Mouse (Mus musculus) forebrain, embryonic 10.5 days (tissue): Measurements from ENCODE around the gene Cd80. TPM values are rescaled to one million over a fixed set of nuclear protein-coding genes. Genes with fewer than 3 reads are reported as not detected.

Experiments used
- DNase-seq: peaks from one replicate; pipeline ENCODE4 v3.0.0-alpha.2; 2017; ENCODE audit warnings: low spot score; ENCODE audit errors: extremely low spot score
- H3K27ac ChIP-seq: fragments of 300-500 bp; sonication (generic); 2 replicates; pipeline ENCODE4 v1.5.1; 2016; ENCODE audit warnings: mild to moderate bottlenecking
- H3K27me3 ChIP-seq: fragments of 300-500 bp; sonication (generic); 2 replicates; pipeline ENCODE4 v1.6.1; 2016; ENCODE audit warnings: mild to moderate bottlenecking; ENCODE audit not compliant: poor library complexity, severe bottlenecking
- H3K36me3 ChIP-seq: fragments of 300-500 bp; sonication (generic); replicated peaks from 2 replicates; pipeline ENCODE4 v1.6.1; 2016; ENCODE audit warnings: mild to moderate bottlenecking, moderate library complexity
- H3K4me1 ChIP-seq: fragments of 300-500 bp; sonication (generic); 2 replicates; pipeline ENCODE4 v1.6.1; 2016
- H3K4me3 ChIP-seq: fragments of 300-500 bp; sonication (generic); 2 replicates; pipeline ENCODE4 v1.5.1; 2016; ENCODE audit warnings: mild to moderate bottlenecking, moderate library complexity
- H3K9me3 ChIP-seq: fragments of 300-500 bp; sonication (generic); 2 replicates; pipeline ENCODE4 v1.6.1; 2016; ENCODE audit warnings: mild to moderate bottlenecking, moderate library complexity
- WGBS: fragments of 180-500 bp; shearing (Covaris S2); methylation state at CpG from one replicate; pipeline ENCODE4 v1.1.7; 2016; 5-methylcytosine and 5-hydroxymethylcytosine counted together
- polyA plus RNA-seq: library from polyadenylated mRNA; unstranded; fragments of >200 nt; fragmentation: Nextera tagmentation; extraction: Ambion mirVana; gene quantifications from 2 replicates; pipeline ENCODE4 v1.2.1, GENCODE M21; 2016

Cd80 gene
- 0.32 and 0.61 TPM in 2 replicates for polyA plus RNA-seq

GRCm38 (mm10) chr16:38455511-38456418 is at the start of gene Cd80:
TSS of gene Cd80 (plus strand) at chr16:38455561.
- Histone ChIP-seq H3K36me3 (peaks cover under 1% of the 10 kb centered on the region), H3K27ac (no peak within 1 kb of the TSS), H3K4me1 (peaks cover 18% of the 10 kb centered on the region), H3K9me3 (no peaks in the 10 kb centered on the region), H3K4me3 (no peak within 1 kb of the TSS), H3K27me3 (no peaks in the 10 kb centered on the region; the same call in 1 of the 2 replicates)
- no peak for DNase-seq
- WGBS = 80% methylated on average over 17 of the region's 17 CpGs

- DNase-seq = no peak
- H3K36me3 ChIP-seq = no peaks in the 10 kb centered on the region
- H3K4me1 ChIP-seq = 0 out of 2 replicates have a peak, but pooled peaks cover 3% of the 10 kb centered on the region
- H3K4me3 ChIP-seq = no peak overlapping the region
- no peaks in the 10 kb centered on the region for H3K27me3 ChIP-seq
- H3K9me3 ChIP-seq = no peaks in the 10 kb centered on the region
- 82% methylated on average over 5 of the region's 5 CpGs for WGBS
- no peak overlapping the region for H3K27ac ChIP-seq
Observed at GRCm38 (mm10) chr16:38406293-38406692, 49.1 kb upstream of the Cd80 start.

GRCm38 (mm10) chr16:38406708-38407107 is 48.7 kb upstream of the Cd80 start:
- H3K27ac ChIP-seq = no peak overlapping the region
- H3K9me3 ChIP-seq = no peaks in the 10 kb centered on the region
- H3K4me3 ChIP-seq = no peak overlapping the region
- WGBS = 89% methylated on average over 6 of the region's 6 CpGs
- H3K36me3 ChIP-seq = no peaks in the 10 kb centered on the region
- DNase-seq = no peak
- no peaks in the 10 kb centered on the region for H3K27me3 ChIP-seq
- H3K4me1 ChIP-seq = 0 out of 2 replicates have a peak, but pooled peaks cover 3% of the 10 kb centered on the region

- H3K4me1 ChIP-seq = 0 out of 2 replicates have a peak, but pooled peaks cover 3% of the 10 kb centered on the region
- H3K27me3 ChIP-seq = no peaks in the 10 kb centered on the region
- H3K9me3 ChIP-seq = no peaks in the 10 kb centered on the region
- H3K27ac ChIP-seq = no peak overlapping the region
- no peak for DNase-seq
- H3K4me3 ChIP-seq = no peak overlapping the region
- H3K36me3 ChIP-seq = no peaks in the 10 kb centered on the region
- 38% methylated on average over 5 of the region's 5 CpGs for WGBS
Observed at GRCm38 (mm10) chr16:38407584-38407983, 47.8 kb upstream of the Cd80 start.

GRCm38 (mm10) chr16:38408416-38408815 is 46.9 kb upstream of the Cd80 start:
- H3K4me1 ChIP-seq = 0 out of 2 replicates have a peak, but pooled peaks cover 3% of the 10 kb centered on the region
- no peaks in the 10 kb centered on the region for H3K9me3 ChIP-seq
- no peak overlapping the region for H3K4me3 ChIP-seq
- H3K36me3 ChIP-seq = no peaks in the 10 kb centered on the region
- H3K27ac ChIP-seq = no peak overlapping the region
- no peaks in the 10 kb centered on the region for H3K27me3 ChIP-seq
- WGBS = 89% methylated on average over 8 of the region's 8 CpGs
- no peak for DNase-seq

GRCm38 (mm10) chr16:38414953-38415352 is 40.4 kb upstream of the Cd80 start:
- Histone ChIP-seq H3K36me3 (no peaks in the 10 kb centered on the region), H3K4me3 (no peak overlapping the region), H3K27me3 (no peaks in the 10 kb centered on the region), H3K27ac (no peak overlapping the region), H3K9me3 (no peaks in the 10 kb centered on the region), H3K4me1 (no peaks in the 10 kb centered on the region)
- no peak for DNase-seq
- 85% methylated on average over 7 of the region's 7 CpGs for WGBS

DNA sequence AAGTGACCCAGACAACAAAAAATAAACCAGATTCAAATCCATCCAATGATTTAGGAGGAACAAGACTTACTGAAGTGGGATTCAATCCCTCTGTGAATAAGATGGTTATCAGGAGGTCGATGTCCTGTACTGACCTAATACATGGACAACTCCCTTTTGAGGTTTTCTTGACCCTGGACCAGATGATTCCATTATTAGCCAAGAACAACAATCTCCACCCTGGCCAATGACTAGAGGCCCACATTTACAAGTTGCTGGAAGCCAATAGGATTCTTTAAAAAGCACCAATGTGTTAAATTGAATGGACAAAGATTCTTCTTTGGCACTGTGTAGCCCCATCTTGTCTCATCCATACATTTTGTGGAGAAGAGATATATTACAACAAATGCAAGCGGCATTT is 30.0 kb upstream of the Cd80 start:
- H3K9me3 ChIP-seq = no peaks in the 10 kb centered on the region
- H3K36me3 ChIP-seq = no peaks in the 10 kb centered on the region
- 93% methylated on average over 2 of the region's 2 CpGs for WGBS
- H3K27ac ChIP-seq = no peak overlapping the region
- H3K4me1 ChIP-seq = no peaks in the 10 kb centered on the region
- H3K27me3 ChIP-seq = no peaks in the 10 kb centered on the region
- DNase-seq = no peak
- H3K4me3 ChIP-seq = no peak overlapping the region

DNA sequence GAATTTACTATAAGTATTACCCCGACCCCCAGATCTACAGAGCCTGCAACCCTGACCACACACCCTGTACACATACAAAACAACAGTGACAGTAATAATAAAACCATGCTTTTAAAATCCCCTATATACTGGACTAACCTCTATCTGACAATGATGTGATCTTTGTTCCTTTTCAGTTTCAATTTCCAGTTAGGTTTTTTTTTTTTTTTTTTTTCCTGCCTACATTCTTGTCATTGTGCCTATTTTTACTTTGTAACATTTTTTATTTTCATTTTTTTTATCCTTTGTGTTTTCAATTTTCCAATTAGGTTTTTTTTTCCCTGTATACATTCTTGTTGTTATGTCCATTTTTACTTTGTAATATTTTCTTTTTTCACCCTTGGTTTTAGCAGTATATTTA is 29.6 kb upstream of the Cd80 start:
- no peaks in the 10 kb centered on the region for H3K27me3 ChIP-seq
- no peak for DNase-seq
- no peaks in the 10 kb centered on the region for H3K4me1 ChIP-seq
- no peak overlapping the region for H3K27ac ChIP-seq
- 95% methylated on average over 1 of the region's 1 CpGs for WGBS
- no peak overlapping the region for H3K4me3 ChIP-seq
- no peaks in the 10 kb centered on the region for H3K9me3 ChIP-seq
- H3K36me3 ChIP-seq = no peaks in the 10 kb centered on the region

GRCm38 (mm10) chr16:38431446-38432185 is 23.7 kb upstream of the Cd80 start:
- H3K27ac ChIP-seq = no peak overlapping the region
- no peak overlapping the region for H3K4me3 ChIP-seq
- H3K4me1 ChIP-seq = peaks cover 9% of the 10 kb centered on the region
- H3K27me3 ChIP-seq = no peaks in the 10 kb centered on the region
- no peaks in the 10 kb centered on the region for H3K36me3 ChIP-seq
- 55% methylated on average over 13 of the region's 13 CpGs for WGBS
- no peak for DNase-seq
- no peaks in the 10 kb centered on the region for H3K9me3 ChIP-seq

DNA sequence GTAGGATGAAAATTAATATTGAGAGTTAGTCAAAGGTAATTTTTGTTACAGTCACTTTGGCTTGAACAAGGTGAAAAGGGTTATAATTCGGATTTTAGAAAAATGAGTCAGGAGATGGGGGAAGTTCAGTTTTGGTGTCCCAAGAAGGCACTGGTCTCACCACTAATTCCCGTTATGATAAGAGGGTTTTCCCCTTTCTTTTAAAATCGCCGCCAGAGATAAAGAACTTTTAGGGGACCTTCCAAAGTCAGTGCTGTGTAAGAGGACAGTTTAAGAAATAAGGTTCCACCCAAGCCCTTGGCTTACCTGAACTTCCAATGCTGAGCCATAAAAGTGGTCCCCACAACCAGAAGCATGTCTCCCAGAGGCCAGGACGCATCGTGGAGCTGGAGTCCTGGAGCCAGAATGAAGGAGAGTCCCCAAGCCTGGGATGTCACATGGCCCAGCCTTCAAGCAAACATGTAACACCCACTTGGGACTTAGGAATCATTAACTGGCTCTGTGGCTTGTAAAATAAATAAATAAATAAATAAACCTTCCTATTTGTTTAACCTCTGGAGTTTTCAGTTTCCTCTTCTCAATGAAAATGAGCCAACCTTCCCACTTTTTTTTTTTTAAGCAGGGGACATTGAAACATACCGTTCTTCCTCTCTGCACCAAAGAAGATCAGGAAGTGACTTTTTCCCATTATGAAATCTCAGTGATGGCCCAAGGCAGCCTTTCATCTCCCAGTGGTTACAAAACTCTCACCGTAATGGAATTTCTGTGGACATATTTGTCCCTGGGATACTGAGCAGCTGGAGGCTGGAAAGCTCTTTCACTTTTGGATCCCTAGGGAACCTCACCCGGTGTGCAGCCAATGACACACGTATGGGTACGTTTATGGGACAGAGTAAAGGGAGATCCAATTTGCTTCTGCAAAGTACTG is 22.6 kb upstream of the Cd80 start, which contains the start of gene Pla1a:
Pla1a (minus strand) TSS at position 648 of the 928 bp plus-strand sequence.
- peaks cover 9% of the 10 kb centered on the region for H3K4me1 ChIP-seq
- WGBS = 89% methylated on average over 11 of the region's 11 CpGs

DNA sequence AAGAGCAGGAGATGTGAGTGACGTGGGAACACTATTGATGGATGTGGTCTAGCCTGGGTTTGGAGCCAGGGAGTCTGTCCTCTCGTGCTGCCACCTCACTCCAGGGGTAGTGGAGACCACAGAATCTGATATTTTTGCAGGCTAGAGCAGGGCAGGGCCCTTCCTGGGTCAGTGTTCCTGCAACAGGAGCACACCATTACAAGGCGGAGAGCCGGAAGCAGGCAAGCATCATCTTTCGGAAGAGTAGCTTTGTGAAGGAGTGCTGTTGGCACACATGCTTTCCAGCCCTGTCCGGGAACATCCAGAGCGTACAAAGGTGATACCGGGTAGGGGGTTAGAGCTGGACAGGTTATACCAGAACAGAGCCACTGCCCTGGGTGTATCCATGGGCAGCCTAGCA is 21.8 kb upstream of the Cd80 start:
- Histone ChIP-seq H3K4me1 (peaks cover 9% of the 10 kb centered on the region), H3K4me3 (no peak overlapping the region), H3K9me3 (no peaks in the 10 kb centered on the region), H3K36me3 (no peaks in the 10 kb centered on the region), H3K27me3 (no peaks in the 10 kb centered on the region), H3K27ac (no peak overlapping the region)
- WGBS = 91% methylated on average over 8 of the region's 8 CpGs
- no peak for DNase-seq

More for the DNA sequence above, 22.6 kb upstream of the Cd80 start, which contains the start of gene Pla1a:
- no peak for DNase-seq
- no peak within 1 kb of the TSS for H3K27ac ChIP-seq
- no peaks in the 10 kb centered on the region for H3K36me3 ChIP-seq
- no peaks in the 10 kb centered on the region for H3K27me3 ChIP-seq
- no peaks in the 10 kb centered on the region for H3K9me3 ChIP-seq
- no peak within 1 kb of the TSS for H3K4me3 ChIP-seq

DNA sequence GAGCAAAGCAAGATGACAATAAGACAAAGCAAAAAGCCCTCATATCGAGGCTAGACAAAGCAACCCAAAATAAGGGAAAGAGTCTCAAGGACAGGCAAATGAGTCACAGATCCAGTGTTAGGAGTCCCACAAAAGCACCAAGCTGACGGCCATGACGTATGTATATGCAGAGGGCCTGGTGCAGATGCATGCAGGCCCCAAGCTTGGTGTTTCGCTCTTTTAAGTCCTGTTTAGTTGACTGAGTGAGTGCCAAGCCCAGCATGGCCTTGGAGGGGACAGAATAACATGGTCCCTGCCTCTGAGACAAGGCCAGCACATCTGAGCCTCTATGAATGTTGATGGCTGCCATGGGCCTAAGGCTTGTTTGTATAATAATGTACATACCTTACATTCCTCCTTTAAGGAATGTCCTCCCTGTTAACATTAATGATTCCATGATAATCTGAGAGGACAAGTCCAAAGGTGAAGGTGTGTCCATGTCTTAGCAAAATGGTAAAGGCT is 21.0 kb upstream of the Cd80 start:
- H3K4me3 ChIP-seq = no peak overlapping the region
- H3K36me3 ChIP-seq = no peaks in the 10 kb centered on the region
- H3K27ac ChIP-seq = no peak overlapping the region
- no peaks in the 10 kb centered on the region for H3K27me3 ChIP-seq
- no peak for DNase-seq
- WGBS = 86% methylated on average over 4 of the region's 4 CpGs
- H3K4me1 ChIP-seq = peaks cover 9% of the 10 kb centered on the region
- no peaks in the 10 kb centered on the region for H3K9me3 ChIP-seq
